Mouse (Mus musculus) liver, postnatal 0 days (tissue): ENCODE measurements around the gene Cfap70.

ENCODE experiments used
- CTCF ChIP-seq: sonication (generic); IDR thresholded peaks from 2 replicates; pipeline ENCODE4 v1.5.1; 2016; ENCODE audit warnings: antibody characterized with exemption, low read depth
- EP300 ChIP-seq: IDR thresholded peaks from 2 replicates; pipeline ENCODE4 v1.6.1; 2016; ENCODE audit warnings: antibody characterized with exemption, low read depth, mild to moderate bottlenecking

GRCm38 (mm10) chr14:20486031-20486430, 34.0 kb upstream of the Cfap70 start:
- no peak for TF ChIP-seq CTCF
- TF ChIP-seq EP300 = no peak
